In genomic region chr17:76625976-76626375, GRCm38 (mm10) we compare ENCODE assay signal across 25 mouse cellular contexts.
A peak's percentile ranks its signal among the peaks of the same experiment; 100 is the strongest.
DNase-seq lines count a peak whose midpoint lies in the region; ATAC-seq and TF ChIP-seq lines count a peak whose summit lies in the region.
"Had no signal": no experiment of that assay in that cellular context is flagged by ENCODE, and none has a peak within 500 bp of the region (broad histone marks: within the 10 kb centered on the region; RNA-seq: fewer than 3 reads in every experiment).

No protein-coding gene starts in this region.

- no peaks in the 10 kb centered on the region for H3K4me1 ChIP-seq in forebrain, embryonic 14.5 days (ENCODE audit: control insufficient read depth, insufficient read depth, low read length)
- H3K4me1 ChIP-seq in forebrain, embryonic 10.5 days, result no peaks in the 10 kb centered on the region
- H3K4me1 ChIP-seq: forebrain, embryonic 13.5 days; heart, embryonic 12.5 days; hindbrain, embryonic 10.5 days; intestine, embryonic 15.5 days; limb, embryonic 13.5 days; liver, embryonic 13.5 days; midbrain, embryonic 12.5 days had no signal

- DNase-seq in forebrain, embryonic 14.5 days (ENCODE audit: low spot score), result peak; percentile 7
- DNase-seq in forebrain, embryonic 10.5 days (ENCODE audit: extremely low spot score, low spot score), result no peak
- peak; percentile 59 for DNase-seq in brain, adult 2 months (ENCODE audit: low read depth, low spot score)
- DNase-seq in layer of hippocampus, adult 2 months (ENCODE audit: low spot score in 2 of 2), result peak; percentile 68 to 74
- peak; percentile 25 to 37 for DNase-seq in layer of hippocampus, postnatal 25 days (ENCODE audit: extremely low spot score in 1 of 2, low spot score in 1 of 2)
- no peak for DNase-seq in ovary, postnatal 36 days (ENCODE audit: low spot score)
- DNase-seq in adrenal gland, postnatal 10 days, result no peak
- DNase-seq in thymus, postnatal 10 days (ENCODE audit: low spot score in 2 of 2), result no peak
- DNase-seq: cerebellum, adult 9-10 months; gastrocnemius, postnatal 25 days; heart, adult 18-20 months; heart, postnatal 10 days; kidney, adult 8-10 months; kidney, postnatal 10 days; liver, embryonic 13.5 days; lung, adult 2 months; spleen, adult 18-20 months; thymus, postnatal 36 days had no signal

- no peak overlapping the region for H3K4me3 ChIP-seq in forebrain, embryonic 14.5 days (ENCODE audit: low read depth, low read length)
- H3K4me3 ChIP-seq in forebrain, embryonic 10.5 days, result no peak overlapping the region
- H3K4me3 ChIP-seq in layer of hippocampus, adult 2 months, result no peak overlapping the region
- H3K4me3 ChIP-seq: forebrain, embryonic 13.5 days; heart, embryonic 12.5 days; hindbrain, embryonic 10.5 days; intestine, embryonic 15.5 days; limb, embryonic 13.5 days; liver, embryonic 13.5 days; midbrain, embryonic 12.5 days had no signal

- no peaks in the 10 kb centered on the region for H3K27me3 ChIP-seq in forebrain, embryonic 14.5 days (replicated peaks; ENCODE audit: control insufficient read depth, insufficient read depth, low read length)
- no peaks in the 10 kb centered on the region for H3K27me3 ChIP-seq in forebrain, embryonic 10.5 days (ENCODE audit: poor library complexity, severe bottlenecking)
- H3K27me3 ChIP-seq: forebrain, embryonic 13.5 days; heart, embryonic 12.5 days; intestine, embryonic 15.5 days; limb, embryonic 13.5 days; liver, embryonic 13.5 days; midbrain, embryonic 12.5 days had no signal

- H3K27ac ChIP-seq in forebrain, embryonic 14.5 days (ENCODE audit: low read depth, low read length), result no peak overlapping the region
- H3K27ac ChIP-seq in forebrain, embryonic 10.5 days, result no peak overlapping the region
- H3K27ac ChIP-seq in layer of hippocampus, adult 2 months, result peak overlapping the region; percentile 59; the same call in 1 of the 2 replicates
- H3K27ac ChIP-seq: forebrain, embryonic 13.5 days; hindbrain, embryonic 10.5 days; intestine, embryonic 15.5 days; limb, embryonic 13.5 days; liver, embryonic 13.5 days; midbrain, embryonic 12.5 days had no signal

- no peak overlapping the region for H3K4me2 ChIP-seq in forebrain, embryonic 14.5 days (ENCODE audit: low read length)
- H3K4me2 ChIP-seq: forebrain, embryonic 13.5 days; heart, embryonic 12.5 days; intestine, embryonic 15.5 days; limb, embryonic 13.5 days; liver, embryonic 13.5 days; midbrain, embryonic 12.5 days had no signal

- H3K36me3 ChIP-seq in forebrain, embryonic 14.5 days (ENCODE audit: control insufficient read depth, insufficient read depth, low read length), result no peaks in the 10 kb centered on the region
- H3K36me3 ChIP-seq in forebrain, embryonic 10.5 days (replicated peaks), result no peaks in the 10 kb centered on the region
- H3K36me3 ChIP-seq: heart, embryonic 12.5 days; hindbrain, embryonic 10.5 days; intestine, embryonic 15.5 days; limb, embryonic 13.5 days; liver, embryonic 13.5 days; midbrain, embryonic 12.5 days had no signal

- H3K9ac ChIP-seq in forebrain, embryonic 14.5 days (ENCODE audit: low read length), result no peak overlapping the region
- H3K9ac ChIP-seq: forebrain, embryonic 13.5 days; heart, embryonic 12.5 days; intestine, embryonic 15.5 days; limb, embryonic 13.5 days; liver, embryonic 13.5 days; midbrain, embryonic 12.5 days had no signal

- H3K9me3 ChIP-seq in forebrain, embryonic 14.5 days (replicated peaks; ENCODE audit: control insufficient read depth, low read length), result no peaks in the 10 kb centered on the region
- H3K9me3 ChIP-seq in forebrain, embryonic 10.5 days, result no peaks in the 10 kb centered on the region
- H3K9me3 ChIP-seq: forebrain, embryonic 13.5 days; heart, embryonic 12.5 days; hindbrain, embryonic 10.5 days; intestine, embryonic 15.5 days; limb, embryonic 13.5 days; liver, embryonic 13.5 days; midbrain, embryonic 12.5 days had no signal

- no peak for TF ChIP-seq CTCF in layer of hippocampus, adult 2 months (conservative IDR thresholded peaks at IDR 0.05)

- WGBS in forebrain, embryonic 14.5 days, result 87% methylated on average over 7 of the region's 7 CpGs
- WGBS in forebrain, embryonic 10.5 days, result 87% methylated on average over 7 of the region's 7 CpGs

- ATAC-seq in forebrain, embryonic 14.5 days, result no peak
- ATAC-seq: forebrain, embryonic 13.5 days; hindbrain, embryonic 16.5 days; intestine, embryonic 15.5 days had no signal

Comparison
In these comparisons a context has a peak if more than half of its experiments do, and no peak if none do; other contexts are left out.
1. DNase-seq: peak in forebrain, embryonic 14.5 days (single experiment), brain, adult 2 months (single experiment), layer of hippocampus, adult 2 months (2 of 2) and layer of hippocampus, postnatal 25 days (2 of 2); none in forebrain, embryonic 10.5 days (single experiment), ovary, postnatal 36 days (single experiment), adrenal gland, postnatal 10 days (single experiment) and thymus, postnatal 10 days (0 of 2).